ENCODE assay signal across 9 mouse cellular contexts in the genomic region with DNA sequence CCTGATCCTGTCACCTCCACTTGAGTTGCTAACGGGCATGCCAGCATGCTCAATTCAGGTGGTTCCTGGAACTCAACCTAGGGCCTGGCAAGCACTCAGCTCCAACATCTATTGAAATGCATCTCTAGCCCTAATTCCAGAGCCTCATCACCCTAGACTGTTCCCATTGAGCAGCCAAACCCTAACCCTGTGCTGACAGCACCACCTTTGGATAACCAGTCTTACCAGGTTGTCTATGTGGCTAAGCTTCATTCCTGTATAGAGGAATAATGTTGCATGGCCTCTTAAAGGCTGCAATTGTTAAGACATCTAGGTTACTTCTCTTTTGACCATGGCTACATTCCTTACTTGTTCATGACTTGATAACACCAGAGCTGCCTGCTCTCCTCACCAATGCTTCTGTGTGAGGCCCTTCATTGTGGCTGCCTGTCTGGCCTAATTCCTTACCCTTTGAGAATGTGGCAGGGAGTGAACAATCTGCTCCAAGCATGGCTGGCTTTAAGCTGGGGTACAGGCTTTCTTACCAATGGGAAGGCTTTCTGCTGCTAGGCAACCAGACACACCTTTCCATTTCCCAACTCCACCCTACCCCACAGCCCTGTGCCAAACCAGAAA. TPM values are rescaled to one million over a fixed set of nuclear protein-coding genes. Genes with fewer than 3 reads are reported as not detected.
DNase-seq lines count a peak whose midpoint lies in the region; ATAC-seq and TF ChIP-seq lines count a peak whose summit lies in the region.
"Had no signal": no experiment of that assay in that cellular context is flagged by ENCODE, and none has a peak within 500 bp of the region (broad histone marks: within the 10 kb centered on the region; RNA-seq: fewer than 3 reads in every experiment).

No protein-coding gene starts in this region.

- WGBS in kidney, embryonic 14.5 days = 44% methylated on average over 1 of the region's 1 CpGs
- 32% methylated on average over 1 of the region's 1 CpGs for WGBS in limb, embryonic 13.5 days
- WGBS in midbrain, postnatal 0 days = 14% methylated on average over 1 of the region's 1 CpGs

- no peak for ATAC-seq in kidney, embryonic 14.5 days (ENCODE audit: low FRiP score, low TSS enrichment)
- ATAC-seq in limb, embryonic 13.5 days (ENCODE audit: low FRiP score, low read depth) = no peak
- ATAC-seq in midbrain, postnatal 0 days (ENCODE audit: low FRiP score) = no peak

- H3K36me3 ChIP-seq in kidney, embryonic 14.5 days (ENCODE audit: control insufficient read depth, insufficient read depth, low read length) = peaks cover 16% of the 10 kb centered on the region
- peaks cover 21% of the 10 kb centered on the region for H3K36me3 ChIP-seq in limb, embryonic 13.5 days
- H3K36me3 ChIP-seq in midbrain, postnatal 0 days (ENCODE audit: insufficient read depth, low read length) = peaks cover 6% of the 10 kb centered on the region

- no peaks in the 10 kb centered on the region for H3K9me3 ChIP-seq in kidney, embryonic 14.5 days (ENCODE audit: control insufficient read depth, low read length)
- no peaks in the 10 kb centered on the region for H3K9me3 ChIP-seq in limb, embryonic 13.5 days
- no peaks in the 10 kb centered on the region for H3K9me3 ChIP-seq in midbrain, postnatal 0 days (ENCODE audit: low read length)

- peak overlapping the region; percentile 48; the same call in 1 of the 2 replicates for H3K9ac ChIP-seq in kidney, embryonic 14.5 days (ENCODE audit: low read depth, low read length)
- 0 out of 2 replicates have a peak overlapping the region, but pooled peaks have one; percentile 35 for H3K9ac ChIP-seq in limb, embryonic 13.5 days
- peak overlapping the region; percentile 42 for H3K9ac ChIP-seq in midbrain, postnatal 0 days (replicated peaks; ENCODE audit: low read length, poor library complexity, severe bottlenecking)

- H3K27me3 ChIP-seq in kidney, embryonic 14.5 days (ENCODE audit: control insufficient read depth, insufficient read depth, low read length) = no peaks in the 10 kb centered on the region
- no peaks in the 10 kb centered on the region for H3K27me3 ChIP-seq in limb, embryonic 13.5 days
- no peaks in the 10 kb centered on the region for H3K27me3 ChIP-seq in midbrain, postnatal 0 days (ENCODE audit: insufficient read depth, low read length)

- TF ChIP-seq CTCF in midbrain, postnatal 0 days (IDR thresholded peaks at IDR 0.05) = peak; percentile 3; the same call in 1 of the 2 replicates

- peak overlapping the region; percentile 30; the same call in 1 of the 2 replicates for H3K27ac ChIP-seq in kidney, embryonic 14.5 days (ENCODE audit: low read depth, low read length)
- H3K27ac ChIP-seq in limb, embryonic 13.5 days = peak overlapping the region; percentile 52; the same call in 1 of the 2 replicates
- H3K27ac ChIP-seq in midbrain, postnatal 0 days (ENCODE audit: low read depth, low read length) = no peak overlapping the region

- peaks cover 5% of the 10 kb centered on the region for H3K4me1 ChIP-seq in kidney, embryonic 14.5 days (ENCODE audit: control insufficient read depth, insufficient read depth, low read length)
- H3K4me1 ChIP-seq in limb, embryonic 13.5 days = peaks cover 19% of the 10 kb centered on the region
- peaks cover 3% of the 10 kb centered on the region; the same call in 1 of the 2 replicates for H3K4me1 ChIP-seq in midbrain, postnatal 0 days (ENCODE audit: insufficient read depth, low read length)

- DNase-seq in kidney, adult 8-10 months = no peak
- peak; percentile 74 for DNase-seq in ZHBTc4 (ENCODE audit: low read depth, low spot score)
- DNase-seq in gastrocnemius, postnatal 10 days = peak; percentile 16
- DNase-seq in midbrain, postnatal 0 days (ENCODE audit: low spot score) = no peak
- DNase-seq in right cerebral cortex, postnatal 14 days = no peak
- no peak for DNase-seq in thymus, postnatal 36 days

- peak overlapping the region; percentile 19; the same call in 1 of the 2 replicates for H3K4me3 ChIP-seq in kidney, embryonic 14.5 days (ENCODE audit: low read length)
- H3K4me3 ChIP-seq in limb, embryonic 13.5 days = peak overlapping the region; percentile 29
- peak overlapping the region; percentile 36 for H3K4me3 ChIP-seq in midbrain, postnatal 0 days (ENCODE audit: low read depth, low read length)

- peak overlapping the region; percentile 34; the same call in 1 of the 2 replicates for H3K4me2 ChIP-seq in kidney, embryonic 14.5 days (replicated peaks; ENCODE audit: low read depth, low read length)
- peak overlapping the region; percentile 56 for H3K4me2 ChIP-seq in limb, embryonic 13.5 days (replicated peaks)
- H3K4me2 ChIP-seq in midbrain, postnatal 0 days (ENCODE audit: low read depth, low read length, poor library complexity, severe bottlenecking) = peak overlapping the region; percentile 86

RNA-seq across cellular contexts. Expression of gene Actg1, which starts 3.2 kb away (rescaled TPM):
- 2,303 and 2,603 TPM in 2 replicates for polyA plus RNA-seq in kidney, embryonic 14.5 days (2014; fragmentation: Nextera tagmentation; extraction: Ambion mirVana)
- 100 to 1,000 TPM; 439 to 618 TPM for total RNA-seq in gastrocnemius, postnatal 10 days (2021)
- polyA plus RNA-seq in limb, embryonic 13.5 days (2015; fragmentation: Nextera tagmentation; extraction: Ambion mirVana) = 2,628 and 2,724 TPM in 2 replicates
- total RNA-seq in midbrain, postnatal 0 days (2014; rRNA removed) = 2,534 and 2,842 TPM in 2 replicates
- polyA plus RNA-seq in midbrain, postnatal 0 days (2015; fragmentation: Nextera tagmentation; extraction: Ambion mirVana) = 3,992 and 4,056 TPM in 2 replicates

RNA-seq across cellular contexts. Expression of gene Fscn2, which starts 16.2 kb away (rescaled TPM):
- polyA plus RNA-seq in kidney, embryonic 14.5 days (2014; fragmentation: Nextera tagmentation; extraction: Ambion mirVana) = 0.62 and 1.6 TPM in 2 replicates
- total RNA-seq in gastrocnemius, postnatal 10 days (2021) = under 1 TPM; 0.50 to 0.61 TPM
- 0.52 and 0.61 TPM in 2 replicates for polyA plus RNA-seq in limb, embryonic 13.5 days (2015; fragmentation: Nextera tagmentation; extraction: Ambion mirVana)
- 0.71 TPM in 1 of 2 replicates, not detected in the other for total RNA-seq in midbrain, postnatal 0 days (2014; rRNA removed)
- 0.71 and 1.5 TPM in 2 replicates for polyA plus RNA-seq in midbrain, postnatal 0 days (2015; fragmentation: Nextera tagmentation; extraction: Ambion mirVana)
- polyA plus RNA-seq: liver, embryonic 16.5 days had no signal

RNA-seq across cellular contexts. Expression of gene Faap100, which starts 33.4 kb away (rescaled TPM):
- polyA plus RNA-seq in kidney, embryonic 14.5 days (2014; fragmentation: Nextera tagmentation; extraction: Ambion mirVana) = 32.1 and 40.3 TPM in 2 replicates
- 10 to 100 TPM; 14.6 to 15.3 TPM for total RNA-seq in gastrocnemius, postnatal 10 days (2021)
- 37.0 and 38.6 TPM in 2 replicates for polyA plus RNA-seq in limb, embryonic 13.5 days (2015; fragmentation: Nextera tagmentation; extraction: Ambion mirVana)
- 165 and 180 TPM in 2 replicates for total RNA-seq in midbrain, postnatal 0 days (2014; rRNA removed)
- 109 and 114 TPM in 2 replicates for polyA plus RNA-seq in midbrain, postnatal 0 days (2015; fragmentation: Nextera tagmentation; extraction: Ambion mirVana)

Comparison
In these comparisons a context has a peak if more than half of its experiments do, and no peak if none do; other contexts are left out.
1. H3K4me2 ChIP-seq: peak in every context shown above with its lines; median percentile 86 in midbrain, postnatal 0 days; 56 in limb, embryonic 13.5 days; 34 in kidney, embryonic 14.5 days.
2. DNase-seq: peak in ZHBTc4 (single experiment) and gastrocnemius, postnatal 10 days (single experiment); none in kidney, adult 8-10 months (0 of 2), midbrain, postnatal 0 days (single experiment), right cerebral cortex, postnatal 14 days (single experiment) and thymus, postnatal 36 days (0 of 2).
3. Peak in every context shown above with its lines, with median percentiles within 50 percentile points of each other: H3K4me3 ChIP-seq and H3K9ac ChIP-seq.